Mouse (Mus musculus) kidney, postnatal 0 days (tissue): ENCODE measurements around the gene Oxld1. TPM values are rescaled to one million over a fixed set of nuclear protein-coding genes. Genes with fewer than 3 reads are reported as not detected.

Experiments used
- ATAC-seq: fragments of 200-750 bp; cut with Nextera tagmentation; replicated peaks from 2 replicates; pipeline ENCODE4 v1.8.0; 2017; ENCODE audit warnings: low read depth, moderate number of reproducible peaks, moderate TSS enrichment, moderate library complexity; ENCODE audit not compliant: low FRiP score
- DNase-seq: peaks from one replicate; pipeline ENCODE4 v3.0.0-alpha.2; 2016; ENCODE audit warnings: low spot score
- H3K27ac ChIP-seq: fragments of 300-500 bp; sonication (generic); 2 replicates; pipeline ENCODE4 v1.5.1; 2014; ENCODE audit warnings: mild to moderate bottlenecking
- H3K27me3 ChIP-seq: fragments of 300-500 bp; sonication (generic); 2 replicates; pipeline ENCODE4 v1.6.1; 2014; ENCODE audit warnings: low read length, mixed read lengths; ENCODE audit not compliant: insufficient read depth
- H3K36me3 ChIP-seq: fragments of 300-500 bp; sonication (generic); 2 replicates; pipeline ENCODE4 v1.6.1; 2014; ENCODE audit warnings: low read length, mixed read lengths; ENCODE audit not compliant: insufficient read depth
- H3K4me1 ChIP-seq: fragments of 300-500 bp; sonication (generic); replicated peaks from 2 replicates; pipeline ENCODE4 v1.6.1; 2014; ENCODE audit warnings: antibody characterized with exemption, low read length, mixed read lengths; ENCODE audit not compliant: insufficient read depth
- H3K4me2 ChIP-seq: fragments of 300-500 bp; sonication (generic); 2 replicates; pipeline ENCODE4 v1.6.1; 2014; ENCODE audit warnings: mild to moderate bottlenecking, low read length, moderate library complexity, mixed read lengths
- H3K4me3 ChIP-seq: fragments of 300-500 bp; sonication (generic); replicated peaks from 2 replicates; pipeline ENCODE4 v1.5.1; 2014; ENCODE audit warnings: low read depth, low read length
- H3K9ac ChIP-seq: fragments of 300-500 bp; sonication (generic); 2 replicates; pipeline ENCODE4 v1.6.1; 2014; ENCODE audit warnings: low read depth, low read length
- H3K9me3 ChIP-seq: fragments of 300-500 bp; sonication (generic); replicated peaks from 2 replicates; pipeline ENCODE4 v1.6.1; 2016; ENCODE audit warnings: low read length, inconsistent platforms, mixed read lengths
- CTCF ChIP-seq: IDR thresholded peaks from 2 replicates; pipeline ENCODE4 v1.5.1; 2016; ENCODE audit warnings: antibody characterized with exemption, low read depth, mild to moderate bottlenecking, moderate library complexity
- WGBS: fragments of 180-500 bp; shearing (Covaris S2); extraction: QIAGEN DNeasy Blood & Tissue Kit; methylation state at CpG from one replicate; pipeline ENCODE4 v1.1.7; 2014; 5-methylcytosine and 5-hydroxymethylcytosine counted together
- polyA plus RNA-seq: library from polyadenylated mRNA; unstranded; fragments of >200 nt; fragmentation: Nextera tagmentation; extraction: Ambion mirVana; gene quantifications from 2 replicates; pipeline ENCODE4 v1.2.1, GENCODE M21; 2015

Oxld1 gene
- polyA plus RNA-seq, 1 experiment from 2014 or later = 30.3 TPM

- no peak for DNase-seq
- peak overlapping the region; percentile 83; the same call in 1 of the 2 replicates for H3K27ac ChIP-seq
- peaks cover 32% of the 10 kb centered on the region for H3K36me3 ChIP-seq
Observed at GRCm38 (mm10) chr11:120485251-120485650, 27.4 kb upstream of the Oxld1 start.

DNA sequence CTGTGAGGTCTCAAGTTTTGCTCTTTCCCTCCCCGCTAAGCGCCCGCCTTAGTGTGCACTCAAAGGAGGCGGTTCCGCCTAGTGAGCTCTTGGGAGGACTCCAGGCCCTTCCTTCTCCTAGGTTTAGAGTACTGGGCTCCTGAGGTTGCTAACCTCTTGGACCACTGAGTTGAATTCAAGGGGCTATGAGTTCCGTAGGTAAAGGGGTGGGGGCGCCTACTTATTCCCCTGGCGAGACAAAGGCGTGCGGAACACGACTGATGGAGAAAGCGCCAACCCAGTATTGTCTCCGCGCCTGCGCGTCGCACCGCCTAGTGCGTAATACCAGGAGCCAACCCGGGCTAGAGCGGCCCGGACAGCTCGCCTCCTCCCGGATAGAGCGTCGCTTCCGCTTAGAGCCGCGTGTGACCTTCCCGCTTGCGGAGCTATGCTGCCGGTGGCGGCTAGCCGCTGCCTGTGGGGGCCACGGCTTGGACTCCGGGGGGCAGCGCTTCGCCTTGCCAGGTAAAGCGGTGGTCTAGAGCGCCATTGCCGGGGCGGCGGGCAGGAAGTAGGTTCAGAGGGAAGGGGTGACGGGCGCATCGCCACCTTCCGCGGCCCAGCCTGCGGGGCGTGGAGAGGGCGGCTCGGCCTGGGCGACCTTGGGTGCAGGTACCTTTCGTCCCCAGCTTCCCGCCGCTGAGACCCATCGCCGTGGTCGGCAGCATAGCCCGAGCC lies 26.6 kb upstream of the Oxld1 start, which contains the start of gene Mrpl12:
Gene Mrpl12 (plus strand): TSS at position 349 of the 717 bp plus-strand sequence.
- DNase-seq = peak; percentile 96

More at GRCm38 (mm10) chr11:120485251-120485650, 27.4 kb upstream of the Oxld1 start:
- H3K4me1 ChIP-seq = peaks cover 9% of the 10 kb centered on the region
- H3K27me3 ChIP-seq = no peaks in the 10 kb centered on the region
- no peak for TF ChIP-seq CTCF
- no peaks in the 10 kb centered on the region for H3K9me3 ChIP-seq
- peak overlapping the region; percentile 97 for H3K4me3 ChIP-seq
- peak overlapping the region; percentile 88 for H3K4me2 ChIP-seq
- ATAC-seq = no peak
- WGBS = 6% methylated on average over 10 of the region's 10 CpGs
- peak overlapping the region; percentile 89 for H3K9ac ChIP-seq

DNA sequence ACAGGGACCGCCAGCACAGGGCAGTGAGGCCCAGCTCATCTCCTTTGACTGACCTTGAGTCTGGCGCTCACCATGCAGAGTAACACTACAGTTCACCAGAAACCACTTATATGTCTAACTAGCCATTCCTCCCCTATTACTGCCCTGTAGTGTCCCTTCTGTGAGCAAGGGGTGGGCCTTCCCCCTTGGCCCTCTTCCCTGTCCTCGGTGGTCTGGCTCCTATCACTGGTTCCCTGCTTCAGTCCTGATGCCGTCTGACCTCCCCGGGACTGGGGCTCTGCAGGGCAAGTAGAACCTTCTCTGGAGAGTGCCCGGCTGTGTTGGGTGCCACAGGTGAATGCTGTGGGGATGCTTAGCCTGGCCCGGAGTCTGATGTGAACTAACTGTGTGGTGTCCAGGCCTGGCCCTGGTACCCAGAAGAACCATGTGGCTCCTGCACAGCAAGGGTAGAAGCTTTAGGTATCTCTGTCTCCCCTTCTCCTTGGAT lies 25.6 kb upstream of the Oxld1 start:
- H3K4me2 ChIP-seq = peak overlapping the region; percentile 88
- peaks cover 41% of the 10 kb centered on the region for H3K36me3 ChIP-seq
- H3K4me1 ChIP-seq = peaks cover 9% of the 10 kb centered on the region; the same call in 1 of the 2 replicates
- H3K9me3 ChIP-seq = no peaks in the 10 kb centered on the region
- 92% methylated on average over 7 of the region's 7 CpGs for WGBS
- 0 out of 2 replicates have a peak overlapping the region, but pooled peaks have one; percentile 83 for H3K27ac ChIP-seq
- DNase-seq (no peak), ATAC-seq (no peak)
- TF ChIP-seq CTCF = no peak
- no peak overlapping the region for H3K4me3 ChIP-seq
- peak overlapping the region; percentile 89 for H3K9ac ChIP-seq
- H3K27me3 ChIP-seq = no peaks in the 10 kb centered on the region

More for the DNA sequence above, 26.6 kb upstream of the Oxld1 start, which contains the start of gene Mrpl12:
- WGBS = under 1% methylated on average over 60 of the region's 60 CpGs
- Histone ChIP-seq H3K4me1 (peaks cover 9% of the 10 kb centered on the region; the same call in 1 of the 2 replicates), H3K36me3 (peaks cover 38% of the 10 kb centered on the region), H3K4me3 (peak within 1 kb of the TSS; percentile 97), H3K27ac (peak within 1 kb of the TSS; percentile 83), H3K4me2 (peak within 1 kb of the TSS; percentile 88), H3K9me3 (no peaks in the 10 kb centered on the region), H3K27me3 (no peaks in the 10 kb centered on the region), H3K9ac (peak within 1 kb of the TSS; percentile 89)
- TF ChIP-seq CTCF = peak; percentile 11; the same call in 1 of the 2 replicates
- ATAC-seq = peak; percentile 87

- peaks cover 7% of the 10 kb centered on the region for H3K4me1 ChIP-seq
- H3K36me3 ChIP-seq = peaks cover 49% of the 10 kb centered on the region
- TF ChIP-seq CTCF = no peak
- H3K4me2 ChIP-seq = no peak overlapping the region
- WGBS = 95% methylated on average over 6 of the region's 6 CpGs
- no peaks in the 10 kb centered on the region for H3K9me3 ChIP-seq
- H3K9ac ChIP-seq = no peak overlapping the region
- no peak for DNase-seq
- ATAC-seq = no peak
- no peaks in the 10 kb centered on the region for H3K27me3 ChIP-seq
- H3K4me3 ChIP-seq = no peak overlapping the region
- no peak overlapping the region for H3K27ac ChIP-seq
Observed at GRCm38 (mm10) chr11:120472052-120472451, 14.2 kb upstream of the Oxld1 start.

DNA sequence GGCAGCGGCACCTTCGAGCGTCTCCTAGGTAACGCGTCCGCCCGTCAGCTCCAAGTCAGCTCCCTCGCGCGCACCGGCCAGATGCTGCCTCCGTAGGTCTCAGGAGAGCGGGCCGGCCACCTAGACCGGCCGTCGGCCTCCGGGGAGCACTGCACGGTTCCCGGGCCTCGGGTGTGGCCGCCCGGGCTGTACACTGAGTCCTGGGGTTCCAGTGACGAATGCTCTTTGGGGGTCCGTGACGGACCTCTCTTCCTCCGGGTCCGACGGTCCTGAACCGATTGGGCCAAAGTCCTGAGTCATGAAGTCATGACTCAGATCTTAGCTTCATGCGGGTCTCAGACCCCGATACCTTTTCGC lies 9.8 kb upstream of the Oxld1 start:
- TF ChIP-seq CTCF = no peak
- H3K36me3 ChIP-seq = peaks cover 26% of the 10 kb centered on the region; the same call in 1 of the 2 replicates
- DNase-seq (no peak), ATAC-seq (peak; percentile 50; the same call in 1 of the 2 replicates)
- no peaks in the 10 kb centered on the region for H3K9me3 ChIP-seq
- peaks cover 12% of the 10 kb centered on the region for H3K4me1 ChIP-seq
- under 1% methylated on average over 33 of the region's 33 CpGs for WGBS
- H3K27me3 ChIP-seq = no peaks in the 10 kb centered on the region
- peak overlapping the region; percentile 94 for H3K4me2 ChIP-seq
- peak overlapping the region; percentile 87 for H3K4me3 ChIP-seq
- peak overlapping the region; percentile 85 for H3K9ac ChIP-seq
- H3K27ac ChIP-seq = no peak overlapping the region

GRCm38 (mm10) chr11:120467051-120467735 lies 9.3 kb upstream of the Oxld1 start, which contains the start of gene Arl16:
Gene Arl16 (minus strand): TSS chr11:120467607.
- Histone ChIP-seq H3K27ac (peak within 1 kb of the TSS; percentile 61), H3K4me3 (peak within 1 kb of the TSS; percentile 87), H3K4me2 (peak within 1 kb of the TSS; percentile 94), H3K9ac (peak within 1 kb of the TSS; percentile 85), H3K4me1 (peaks cover 12% of the 10 kb centered on the region), H3K27me3 (no peaks in the 10 kb centered on the region), H3K9me3 (no peaks in the 10 kb centered on the region), H3K36me3 (peaks cover 23% of the 10 kb centered on the region; the same call in 1 of the 2 replicates)
- DNase-seq (peak; percentile 99), ATAC-seq (peak; percentile 99)
- WGBS = under 1% methylated on average over 54 of the region's 54 CpGs
- no peak for TF ChIP-seq CTCF
